Mouse (Mus musculus) frontal cortex, adult 2 months (tissue): ENCODE measurements at regions not wholly inside any gene's neighbourhood (a gene's known extent, or its start where the extent isn't known, plus 50 kb on each side); places are given as distances from the start of the nearest gene placed in this dataset.

Experiments used
- DNase-seq, 2 experiments: peaks; one replicate each; pipeline ENCODE4 v3.0.0; 2022; ENCODE audit warnings: low spot score in 1 of 2; ENCODE audit errors: extremely low spot score in 1 of 2

DNA sequence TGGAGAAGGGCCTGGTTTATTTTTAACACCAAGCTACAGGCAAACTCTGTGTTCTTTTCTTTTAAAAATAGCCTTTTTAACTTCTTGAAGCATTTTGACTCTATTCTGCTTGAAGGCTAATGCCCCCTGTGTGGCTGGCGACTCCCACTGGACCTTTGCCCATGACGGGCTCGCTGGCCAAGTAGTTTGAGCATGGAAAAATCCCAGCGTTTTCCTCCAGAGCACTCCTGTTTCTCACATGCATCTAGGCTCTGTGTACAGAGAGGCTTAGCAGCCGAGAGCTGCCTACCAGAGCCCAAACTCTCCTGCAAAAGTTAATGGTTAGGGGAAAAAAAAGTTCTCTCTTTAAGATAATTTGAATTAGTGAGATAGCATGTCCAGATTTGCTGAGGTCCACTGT, 52.7 kb upstream of the Anapc15-ps start:
- peak in 1 of 2 experiments; percentile 64 for DNase-seq

DNA sequence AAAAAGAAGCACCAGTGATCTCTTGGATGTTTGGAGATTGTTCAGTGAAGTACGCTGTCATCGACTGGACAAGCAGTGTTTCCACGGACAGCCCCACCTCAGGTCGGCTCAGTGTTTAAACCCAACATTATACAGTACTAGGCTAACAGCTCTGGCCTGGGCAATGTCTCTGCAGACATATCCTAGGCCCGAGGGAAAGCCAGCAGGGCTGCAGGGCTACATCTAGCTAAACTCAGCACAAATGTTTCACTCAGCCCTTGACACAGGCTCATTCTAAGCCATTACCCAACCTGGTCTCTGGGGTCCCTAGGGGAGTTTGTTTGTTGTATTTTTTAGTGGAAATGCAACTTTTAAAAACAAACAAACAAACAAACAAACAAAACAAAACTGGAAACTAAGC, 52.1 kb upstream of the Anapc15-ps start:
- DNase-seq = no peak
